Mouse (Mus musculus) intestine, embryonic 14.5 days (tissue): Measurements from ENCODE around the gene Neurod2. TPM values are rescaled to one million over a fixed set of nuclear protein-coding genes. Genes with fewer than 3 reads are reported as not detected.

Experiments
- ATAC-seq: fragments of 200-750 bp; cut with Nextera tagmentation; replicated peaks from 2 replicates; pipeline ENCODE4 v1.8.0; 2017; ENCODE audit warnings: low read depth, moderate number of reproducible peaks, moderate TSS enrichment, moderate library complexity; ENCODE audit not compliant: low FRiP score, low TSS enrichment
- DNase-seq: peaks from one replicate; pipeline ENCODE4 v3.0.0-alpha.2; 2018; ENCODE audit warnings: low spot score
- H3K27ac ChIP-seq: fragments of 300-500 bp; sonication (generic); 2 replicates; pipeline ENCODE4 v1.5.1; 2014; ENCODE audit warnings: low read depth, mild to moderate bottlenecking, control low read depth
- H3K27me3 ChIP-seq: fragments of 300-500 bp; sonication (generic); replicated peaks from 2 replicates; pipeline ENCODE4 v1.6.1; 2014; ENCODE audit warnings: low read length, control low read depth; ENCODE audit not compliant: control insufficient read depth, insufficient read depth
- H3K36me3 ChIP-seq: fragments of 300-500 bp; sonication (generic); 2 replicates; pipeline ENCODE4 v1.6.1; 2014; ENCODE audit warnings: low read length, control low read depth; ENCODE audit not compliant: control insufficient read depth, insufficient read depth
- H3K4me1 ChIP-seq: fragments of 300-500 bp; sonication (generic); replicated peaks from 2 replicates; pipeline ENCODE4 v1.6.1; 2014; ENCODE audit warnings: low read length, control low read depth, mixed read lengths; ENCODE audit not compliant: control insufficient read depth, insufficient read depth
- H3K4me2 ChIP-seq: fragments of 300-500 bp; sonication (generic); 2 replicates; pipeline ENCODE4 v1.6.1; 2014; ENCODE audit warnings: low read length
- H3K4me3 ChIP-seq: fragments of 300-500 bp; sonication (generic); 2 replicates; pipeline ENCODE4 v1.5.1; 2014; ENCODE audit warnings: low read depth, low read length, control low read depth, mixed read lengths
- H3K9ac ChIP-seq: fragments of 300-500 bp; sonication (generic); 2 replicates; pipeline ENCODE4 v1.6.1; 2014; ENCODE audit warnings: mild to moderate bottlenecking, low read length
- H3K9me3 ChIP-seq: fragments of 300-500 bp; sonication (generic); 2 replicates; pipeline ENCODE4 v1.6.1; 2016; ENCODE audit warnings: low read length, control low read depth; ENCODE audit not compliant: control insufficient read depth
- WGBS: fragments of 180-500 bp; shearing (Covaris S2); extraction: QIAGEN DNeasy Blood & Tissue Kit; methylation state at CpG from one replicate; pipeline ENCODE4 v1.1.7; 2014; 5-methylcytosine and 5-hydroxymethylcytosine counted together
- polyA plus RNA-seq: library from polyadenylated mRNA; unstranded; fragments of >200 nt; fragmentation: Nextera tagmentation; extraction: Ambion mirVana; gene quantifications from 2 replicates; pipeline ENCODE4 v1.2.1, GENCODE M21; 2014

Gene Neurod2
- polyA plus RNA-seq, 1 experiment from 2014 or later, result 0.07 TPM

DNA sequence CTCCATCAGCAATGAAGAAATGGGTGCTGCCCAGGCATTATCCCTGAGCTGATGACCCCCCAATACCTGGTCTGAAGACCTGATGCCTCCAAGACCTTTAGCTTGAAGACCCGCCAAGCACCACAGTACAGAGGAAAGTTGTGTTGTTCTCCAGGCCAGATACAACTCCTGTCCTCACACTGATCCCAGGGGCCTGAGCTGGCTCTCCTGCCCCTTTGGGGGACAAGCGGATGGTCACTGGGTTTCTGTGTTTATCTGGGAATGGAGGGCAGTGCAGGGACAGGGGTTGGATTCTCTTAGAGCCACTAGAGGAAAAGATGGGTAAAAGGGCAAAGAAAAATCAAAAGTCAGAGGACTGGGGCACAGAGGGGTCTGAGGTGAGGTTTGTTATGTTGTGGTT, 9.5 kb downstream of the Neurod2 start:
- Histone ChIP-seq H3K27ac (no peak overlapping the region), H3K36me3 (no peaks in the 10 kb centered on the region), H3K9me3 (0 out of 2 replicates have a peak, but pooled peaks cover 2% of the 10 kb centered on the region), H3K4me1 (no peaks in the 10 kb centered on the region), H3K9ac (no peak overlapping the region), H3K4me2 (no peak overlapping the region), H3K4me3 (no peak overlapping the region), H3K27me3 (peaks cover 97% of the 10 kb centered on the region)
- 6% methylated on average over 2 of the region's 2 CpGs for WGBS
- DNase-seq, result no peak
- ATAC-seq, result no peak

DNA sequence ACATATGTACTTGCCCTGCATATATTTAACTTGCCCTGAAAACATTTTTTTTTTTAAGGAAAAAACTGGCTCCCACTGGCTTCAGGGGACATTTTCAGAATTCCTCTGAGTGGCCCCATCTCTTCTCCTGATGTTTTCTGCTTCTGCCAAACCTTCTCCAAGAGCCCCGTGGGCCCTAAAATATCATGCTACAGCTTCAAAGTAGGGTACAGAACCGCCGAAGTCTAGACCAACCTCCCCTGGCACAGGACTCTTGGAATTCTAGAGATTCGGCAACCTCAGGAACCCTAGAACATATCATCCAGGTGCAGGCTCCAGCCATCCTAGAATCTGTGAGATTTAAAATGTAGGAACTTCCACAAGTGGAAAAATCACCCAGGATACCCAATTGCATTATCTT, 9.9 kb downstream of the Neurod2 start:
- Histone ChIP-seq H3K9me3 (0 out of 2 replicates have a peak, but pooled peaks cover 2% of the 10 kb centered on the region), H3K9ac (no peak overlapping the region), H3K27ac (no peak overlapping the region), H3K4me1 (no peaks in the 10 kb centered on the region), H3K4me3 (no peak overlapping the region), H3K27me3 (peaks cover 95% of the 10 kb centered on the region), H3K36me3 (no peaks in the 10 kb centered on the region), H3K4me2 (no peak overlapping the region)
- DNase-seq (no peak), ATAC-seq (no peak)
- 17% methylated on average over 4 of the region's 4 CpGs for WGBS

- H3K27ac ChIP-seq, result no peak overlapping the region
- 5% methylated on average over 15 of the region's 15 CpGs for WGBS
- H3K9me3 ChIP-seq, result 0 out of 2 replicates have a peak, but pooled peaks cover 2% of the 10 kb centered on the region
- H3K27me3 ChIP-seq, result peaks cover 95% of the 10 kb centered on the region
- H3K4me3 ChIP-seq, result no peak overlapping the region
- DNase-seq (no peak), ATAC-seq (no peak)
- no peaks in the 10 kb centered on the region for H3K4me1 ChIP-seq
- H3K36me3 ChIP-seq, result no peaks in the 10 kb centered on the region
- H3K9ac ChIP-seq, result no peak overlapping the region
- no peak overlapping the region for H3K4me2 ChIP-seq
These were observed 10.3 kb downstream of the Neurod2 start for GRCm38 (mm10) chr11:98319120-98319519.

GRCm38 (mm10) chr11:98318421-98319116, 10.9 kb downstream of the Neurod2 start:
- DNase-seq (no peak), ATAC-seq (no peak)
- Histone ChIP-seq H3K36me3 (no peaks in the 10 kb centered on the region), H3K9ac (no peak overlapping the region), H3K4me3 (no peak overlapping the region), H3K9me3 (0 out of 2 replicates have a peak, but pooled peaks cover 2% of the 10 kb centered on the region), H3K4me1 (no peaks in the 10 kb centered on the region), H3K27ac (no peak overlapping the region), H3K4me2 (no peak overlapping the region), H3K27me3 (peaks cover 94% of the 10 kb centered on the region)
- 4% methylated on average over 14 of the region's 14 CpGs for WGBS

GRCm38 (mm10) chr11:98317479-98317878, 12.0 kb downstream of the Neurod2 start:
- Histone ChIP-seq H3K4me3 (no peak overlapping the region), H3K9me3 (0 out of 2 replicates have a peak, but pooled peaks cover 2% of the 10 kb centered on the region), H3K27me3 (peaks cover 91% of the 10 kb centered on the region), H3K36me3 (no peaks in the 10 kb centered on the region), H3K9ac (no peak overlapping the region), H3K4me1 (no peaks in the 10 kb centered on the region), H3K4me2 (no peak overlapping the region), H3K27ac (no peak overlapping the region)
- no peak for ATAC-seq
- 7% methylated on average over 7 of the region's 7 CpGs for WGBS
- DNase-seq, result no peak

- ATAC-seq (no peak; the same call in 1 of the 2 replicates), DNase-seq (peak; percentile 93)
- no peaks in the 10 kb centered on the region for H3K4me1 ChIP-seq
- WGBS, result 2% methylated on average over 26 of the region's 26 CpGs
- peaks cover 68% of the 10 kb centered on the region for H3K27me3 ChIP-seq
- no peak overlapping the region for H3K27ac ChIP-seq
- H3K4me3 ChIP-seq, result no peak overlapping the region
- no peak overlapping the region for H3K9ac ChIP-seq
- H3K4me2 ChIP-seq, result no peak overlapping the region
- no peaks in the 10 kb centered on the region for H3K36me3 ChIP-seq
- H3K9me3 ChIP-seq, result no peaks in the 10 kb centered on the region
These were observed 15.6 kb downstream of the Neurod2 start for GRCm38 (mm10) chr11:98313790-98314323.

- H3K9me3 ChIP-seq, result no peaks in the 10 kb centered on the region
- no peak overlapping the region for H3K4me2 ChIP-seq
- ATAC-seq, result no peak
- no peak overlapping the region for H3K4me3 ChIP-seq
- no peak overlapping the region for H3K9ac ChIP-seq
- H3K27ac ChIP-seq, result no peak overlapping the region
- peaks cover 15% of the 10 kb centered on the region; the same call in 1 of the 2 replicates for H3K4me1 ChIP-seq
- DNase-seq, result no peak
- WGBS, result 16% methylated on average over 10 of the region's 10 CpGs
- H3K27me3 ChIP-seq, result peaks cover 12% of the 10 kb centered on the region
- no peaks in the 10 kb centered on the region for H3K36me3 ChIP-seq
These were observed 30.8 kb downstream of the Neurod2 start for GRCm38 (mm10) chr11:98298484-98299205.

GRCm38 (mm10) chr11:98297778-98298177, 31.7 kb downstream of the Neurod2 start:
- Histone ChIP-seq H3K36me3 (no peaks in the 10 kb centered on the region), H3K4me2 (no peak overlapping the region), H3K4me3 (no peak overlapping the region), H3K9me3 (no peaks in the 10 kb centered on the region), H3K27me3 (peaks cover 12% of the 10 kb centered on the region), H3K27ac (no peak overlapping the region), H3K4me1 (peaks cover 15% of the 10 kb centered on the region; the same call in 1 of the 2 replicates), H3K9ac (peak overlapping the region; percentile 13; the same call in 1 of the 2 replicates)
- ATAC-seq (no peak), DNase-seq (no peak)
- 23% methylated on average over 7 of the region's 7 CpGs for WGBS
